Mouse (Mus musculus): ENCODE results near the gene Nfia.

DNA sequence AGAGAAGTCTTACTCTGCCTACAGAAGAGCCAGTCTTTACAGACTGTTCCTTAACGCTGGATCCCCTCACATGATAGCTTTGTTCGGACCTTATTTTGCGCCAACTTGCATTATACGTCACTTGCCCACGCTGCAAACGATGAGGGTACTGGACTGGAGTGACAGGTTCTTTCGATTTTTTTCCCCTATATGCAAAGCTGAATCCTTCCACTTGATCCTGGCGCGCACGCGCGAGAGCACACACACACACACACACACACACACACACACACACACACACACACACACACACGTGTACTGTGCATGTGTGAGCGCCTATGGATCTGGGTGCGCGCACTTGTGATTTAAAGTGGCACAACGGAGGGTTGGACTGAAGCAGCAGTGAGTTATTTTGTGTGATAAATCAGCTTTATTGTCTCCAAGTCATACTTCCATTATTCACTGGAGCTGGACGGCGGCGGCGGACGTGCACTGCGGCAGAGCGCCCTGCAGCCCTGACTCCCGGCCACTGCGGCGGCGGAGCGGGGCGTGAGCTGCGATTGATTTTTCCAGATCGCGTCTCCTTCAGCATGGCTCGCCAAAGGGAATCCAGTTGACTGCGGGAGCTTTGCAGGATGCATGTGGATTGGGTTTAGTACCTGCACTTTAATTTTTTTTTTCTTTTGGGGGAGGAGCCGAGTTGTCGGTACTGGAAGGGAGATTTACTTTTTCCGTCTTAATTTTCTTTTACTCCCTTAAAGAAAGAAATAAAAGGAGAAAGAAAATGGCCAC, 15.1 kb upstream of the Nfia start:
- TF ChIP-seq CTCF (IDR thresholded peaks at IDR 0.05; ENCODE audit: low read depth, low read length) (no peak), EP300 (IDR thresholded peaks at IDR 0.05; ENCODE audit: insufficient read depth, low read depth, low read length) (no peak)
